Mouse (Mus musculus) lung, postnatal 25 days (tissue): ENCODE measurements at regions not wholly inside any gene's neighbourhood (a gene's known extent, or its start where the extent isn't known, plus 50 kb on each side); places are given as distances from the start of the nearest gene placed in this dataset.
"Not testable (repeated sequence)": the region's sequence is repeated elsewhere in the genome, so short reads cannot be mapped to it uniquely, and the experiment has no call there.

Source experiments
- DNase-seq: peaks from one replicate; pipeline ENCODE4 v3.0.0; 2022; ENCODE audit warnings: low spot score

- DNase-seq: no peak
Observed at GRCm38 (mm10) chr15:38409168-38409567, 983.8 kb downstream of the 4930447A16Rik start.

DNA sequence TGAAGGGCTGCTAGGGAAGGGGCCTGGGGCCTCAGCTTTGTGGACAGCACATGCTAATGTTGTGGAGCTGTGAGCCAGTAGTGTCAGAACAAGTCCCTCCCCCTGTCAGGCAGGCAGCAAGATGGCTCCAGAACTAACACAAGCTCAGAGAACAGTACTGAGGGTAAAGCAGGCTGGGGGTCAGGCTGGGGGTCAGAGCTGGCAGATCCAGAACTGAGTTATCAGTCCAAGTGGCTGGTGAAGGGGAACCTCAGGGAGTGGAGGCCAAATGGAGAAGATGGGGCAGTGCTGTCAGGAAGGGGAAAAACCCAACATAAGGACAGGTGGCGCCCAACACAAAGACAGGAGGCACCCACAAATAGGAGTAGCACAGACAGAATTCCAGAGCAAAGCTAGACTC lies 985.1 kb downstream of the 4930447A16Rik start:
- DNase-seq: no peak

GRCm38 (mm10) chr15:38412481-38412880 lies 987.1 kb downstream of the 4930447A16Rik start:
- DNase-seq: no peak

DNA sequence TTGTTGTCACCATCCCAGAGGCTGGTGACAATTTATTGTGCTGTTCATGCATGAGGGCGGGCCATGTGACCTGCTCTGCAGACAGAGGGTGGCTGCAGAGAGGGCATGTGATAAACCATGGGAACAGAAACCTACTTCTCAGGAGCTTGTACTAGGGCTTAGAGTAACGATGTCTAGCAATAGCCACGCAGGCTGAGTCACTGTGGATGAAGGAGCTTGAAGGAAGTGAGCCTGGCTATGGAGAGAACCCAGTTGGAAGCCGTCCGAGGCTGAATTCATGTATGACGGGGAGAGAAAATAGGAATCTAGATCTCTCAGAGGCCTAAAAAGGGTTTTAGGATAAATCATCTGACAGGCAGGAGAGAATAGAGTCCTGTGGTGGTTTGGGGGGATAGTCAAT lies 988.0 kb downstream of the 4930447A16Rik start:
- no peak for DNase-seq

DNA sequence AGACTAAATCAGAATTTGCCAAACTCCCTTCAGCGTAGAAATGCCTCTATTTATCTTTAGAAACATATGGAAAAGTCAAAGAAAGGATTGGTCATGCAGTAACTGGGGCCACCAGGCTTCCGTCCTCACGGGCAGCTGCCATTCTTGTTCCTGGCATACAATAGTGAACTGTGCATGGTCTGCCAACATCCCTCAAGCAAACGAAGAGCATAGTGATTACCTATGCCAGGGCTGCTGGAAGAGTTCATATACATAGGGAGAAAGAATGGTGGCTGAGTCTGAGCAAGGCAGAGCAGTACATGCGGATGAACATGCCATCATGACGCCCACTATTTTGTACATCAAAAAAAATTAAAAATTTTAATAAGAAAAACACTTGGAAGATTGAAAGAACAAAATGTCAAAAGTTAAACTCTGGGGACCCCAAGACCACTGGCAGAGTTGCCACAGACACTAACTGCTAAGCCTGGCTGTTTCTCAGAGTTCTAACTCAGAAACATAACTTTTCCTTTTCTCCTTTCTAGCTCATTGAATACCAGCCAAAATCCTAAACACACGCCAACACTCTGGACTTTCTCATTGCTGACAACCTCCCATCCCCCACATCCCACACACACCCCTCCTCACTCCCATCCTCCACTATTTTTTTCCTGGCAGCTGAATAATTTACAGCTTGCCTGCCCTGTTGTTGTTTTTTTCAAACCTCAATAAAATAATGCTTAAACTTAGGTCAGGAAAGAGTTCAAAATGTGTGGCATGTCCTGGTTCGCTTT lies 989.1 kb downstream of the 4930447A16Rik start:
- no peak for DNase-seq

GRCm38 (mm10) chr15:38415091-38415486 lies 989.7 kb downstream of the 4930447A16Rik start:
- DNase-seq: no peak

GRCm38 (mm10) chr15:38419621-38420020 lies 994.3 kb downstream of the 4930447A16Rik start:
- no peak for DNase-seq

DNA sequence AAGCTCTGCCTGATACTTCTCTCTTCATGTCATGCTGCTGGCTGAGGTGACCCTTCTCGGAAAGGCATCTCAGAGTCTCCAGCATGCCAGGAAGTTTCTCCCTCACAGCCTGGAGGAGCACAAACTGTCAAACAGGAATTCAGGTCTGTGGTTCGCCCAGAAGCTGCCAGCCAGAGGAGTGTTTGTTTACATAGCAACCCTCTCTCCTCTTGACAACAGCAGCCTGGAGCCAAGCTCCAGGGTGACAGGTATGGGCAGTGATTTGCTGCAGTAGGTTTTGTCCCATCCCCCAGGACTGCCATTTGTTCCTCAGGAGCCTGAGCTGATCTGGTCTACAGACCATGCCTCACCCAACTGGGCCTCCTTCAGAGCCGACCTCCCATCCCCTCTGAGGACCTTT lies 995.4 kb downstream of the 4930447A16Rik start:
- peak; percentile 72 for DNase-seq

DNA sequence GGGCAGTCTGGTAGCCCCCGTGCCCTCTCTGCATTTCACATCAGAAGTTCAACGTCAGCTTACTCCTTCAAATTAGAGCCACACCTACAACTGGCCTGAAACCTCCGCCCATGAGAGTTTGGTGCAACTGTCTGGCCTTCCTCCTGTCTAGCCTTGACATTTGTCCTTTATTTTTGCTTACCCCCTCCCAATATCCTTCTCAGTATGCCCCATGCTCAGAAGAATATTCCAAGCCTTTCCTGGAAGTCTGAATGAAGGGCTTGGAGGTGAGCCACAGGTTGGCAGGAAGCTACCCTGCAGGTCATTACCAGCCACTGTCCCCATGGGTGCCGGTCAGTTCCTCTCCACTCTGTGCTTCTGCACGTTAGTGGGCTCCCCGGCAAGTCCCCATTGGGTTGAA lies 997.4 kb downstream of the 4930447A16Rik start:
- DNase-seq: no peak

DNA sequence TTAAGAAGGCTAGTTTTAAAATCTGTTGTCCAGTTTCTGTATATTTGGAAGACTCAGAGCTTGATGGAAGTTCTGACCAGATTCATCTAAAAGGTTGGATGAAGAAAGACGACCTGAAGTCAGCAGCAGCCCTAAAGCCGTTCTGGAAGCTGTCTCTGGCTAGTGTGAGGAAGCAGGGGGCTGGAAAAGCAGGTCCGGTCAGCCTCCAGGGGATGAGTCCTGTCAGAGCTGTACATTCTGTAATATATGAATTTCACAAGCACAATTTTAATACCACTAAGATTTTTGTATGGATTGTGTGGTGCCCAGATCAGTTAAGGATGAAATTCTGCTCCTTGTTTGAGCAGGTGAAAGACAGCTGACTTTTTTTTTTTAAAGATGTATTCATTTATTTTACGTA lies 1000.2 kb downstream of the 4930447A16Rik start:
- DNase-seq: no peak

DNA sequence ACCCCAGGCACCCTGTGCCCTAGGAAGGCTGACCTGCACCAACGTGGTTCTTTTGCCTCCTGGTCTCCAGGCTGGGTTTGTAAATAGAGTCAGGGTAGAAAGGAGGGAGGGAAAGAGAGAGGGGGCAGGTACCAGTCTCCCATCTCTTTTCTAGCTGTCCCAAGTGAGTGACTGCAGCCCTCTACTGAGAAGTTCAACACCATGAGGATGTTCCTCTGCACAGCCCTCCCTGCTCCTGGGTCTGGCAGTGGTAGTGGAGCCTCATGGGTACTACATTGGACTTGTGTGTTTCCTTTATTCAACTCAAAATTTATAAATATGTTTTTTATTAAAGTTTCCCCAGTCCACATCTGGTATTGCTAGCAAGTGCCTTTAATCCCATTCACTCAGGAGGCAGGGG lies 1002.6 kb downstream of the 4930447A16Rik start:
- no peak for DNase-seq

DNA sequence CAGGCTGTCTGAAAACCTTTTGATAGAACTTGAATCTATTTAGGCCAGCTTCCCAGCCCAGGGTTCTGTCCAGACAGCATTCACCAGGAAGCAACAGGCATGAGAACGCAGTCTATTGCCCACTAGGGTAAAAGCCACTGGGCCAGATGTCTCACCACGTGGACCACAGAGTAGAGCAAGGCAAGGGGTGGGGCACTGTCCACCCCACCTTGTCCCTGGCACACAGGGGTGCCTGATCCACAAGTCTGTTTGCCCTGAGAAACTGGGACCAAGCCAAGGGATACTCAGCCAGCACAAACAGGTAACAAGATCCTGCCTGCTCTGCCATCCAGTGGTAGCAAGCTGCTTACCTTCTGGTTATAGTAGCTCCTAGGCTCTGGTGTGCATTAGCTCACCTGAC lies 1006.3 kb downstream of the 4930447A16Rik start:
- DNase-seq: peak; percentile 88

GRCm38 (mm10) chr15:38433386-38433785 lies 1008.0 kb downstream of the 4930447A16Rik start:
- peak; percentile 32 for DNase-seq

DNA sequence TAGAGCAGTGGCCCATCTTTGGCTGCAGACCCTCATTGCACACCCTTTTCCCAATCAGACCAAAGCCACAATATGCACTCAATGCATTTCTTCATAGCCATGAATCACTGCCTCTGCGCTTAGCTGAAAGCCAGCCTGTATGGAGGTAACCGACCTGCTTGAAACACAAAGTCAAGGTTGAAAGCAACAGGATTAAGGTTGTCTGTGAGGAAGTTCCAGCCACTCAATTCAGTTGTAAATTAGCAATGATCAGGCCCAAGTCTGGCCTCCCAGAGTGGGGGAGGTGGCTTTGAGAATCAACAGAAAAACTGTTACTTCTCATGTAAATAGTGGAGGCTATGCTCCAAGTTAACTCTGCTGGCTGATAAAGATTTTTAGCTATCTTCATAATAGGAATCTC lies 1008.9 kb downstream of the 4930447A16Rik start:
- not testable (repeated sequence) for DNase-seq
